Mouse (Mus musculus): ENCODE data around the gene Ccl8. TPM values are rescaled to one million over a fixed set of nuclear protein-coding genes. Genes with fewer than 3 reads are reported as not detected.
A peak's percentile ranks its signal among the peaks of the same experiment; 100 is the strongest.

The Ccl8 gene
- polyA plus RNA-seq (2015; fragmentation: Nextera tagmentation; extraction: Ambion mirVana) = 0.24 and 0.39 TPM in 2 replicates

DNA sequence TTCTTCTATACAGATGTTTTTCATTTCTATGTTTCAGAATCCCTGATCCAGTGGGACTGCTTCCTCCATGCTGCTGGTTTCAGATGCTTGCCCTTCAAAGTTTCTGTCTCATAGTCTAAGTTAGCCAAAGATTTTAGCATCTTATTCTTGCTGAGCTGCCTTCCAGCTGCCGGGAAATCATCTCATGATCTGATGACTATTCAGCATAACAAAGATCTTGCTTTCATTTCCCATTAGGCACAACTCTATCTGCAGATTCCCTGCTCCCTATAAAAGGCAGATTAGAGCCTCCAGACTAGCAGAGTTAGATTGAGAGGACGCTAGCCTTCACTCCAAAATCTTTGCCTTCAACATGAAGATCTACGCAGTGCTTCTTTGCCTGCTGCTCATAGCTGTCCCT is at the start of gene Ccl8:
Gene Ccl8 (plus strand): TSS at position 301 of the 400 bp plus-strand sequence.
- no peak for DNase-seq
- Histone ChIP-seq H3K27me3 (ENCODE audit: insufficient read depth, low read length) (no peaks in the 10 kb centered on the region), H3K36me3 (replicated peaks; ENCODE audit: insufficient read depth, low read length) (no peaks in the 10 kb centered on the region), H3K9ac (replicated peaks) (no peak within 1 kb of the TSS), H3K4me3 (ENCODE audit: low read depth, low read length) (no peak within 1 kb of the TSS), H3K4me2 (ENCODE audit: low read depth, low read length) (no peak within 1 kb of the TSS), H3K27ac (ENCODE audit: low read depth) (no peak within 1 kb of the TSS), H3K9me3 (ENCODE audit: low read length) (no peaks in the 10 kb centered on the region), H3K4me1 (ENCODE audit: insufficient read depth) (no peaks in the 10 kb centered on the region)
- 71% methylated on average over 3 of the region's 3 CpGs for WGBS (ENCODE audit: insufficient replicate concordance)
- TF ChIP-seq CTCF (IDR thresholded peaks at IDR 0.05; ENCODE audit: low read depth) = no peak
- TF ChIP-seq EP300 (IDR thresholded peaks at IDR 0.05; ENCODE audit: low read depth) = no peak
- no peak for ATAC-seq

DNA sequence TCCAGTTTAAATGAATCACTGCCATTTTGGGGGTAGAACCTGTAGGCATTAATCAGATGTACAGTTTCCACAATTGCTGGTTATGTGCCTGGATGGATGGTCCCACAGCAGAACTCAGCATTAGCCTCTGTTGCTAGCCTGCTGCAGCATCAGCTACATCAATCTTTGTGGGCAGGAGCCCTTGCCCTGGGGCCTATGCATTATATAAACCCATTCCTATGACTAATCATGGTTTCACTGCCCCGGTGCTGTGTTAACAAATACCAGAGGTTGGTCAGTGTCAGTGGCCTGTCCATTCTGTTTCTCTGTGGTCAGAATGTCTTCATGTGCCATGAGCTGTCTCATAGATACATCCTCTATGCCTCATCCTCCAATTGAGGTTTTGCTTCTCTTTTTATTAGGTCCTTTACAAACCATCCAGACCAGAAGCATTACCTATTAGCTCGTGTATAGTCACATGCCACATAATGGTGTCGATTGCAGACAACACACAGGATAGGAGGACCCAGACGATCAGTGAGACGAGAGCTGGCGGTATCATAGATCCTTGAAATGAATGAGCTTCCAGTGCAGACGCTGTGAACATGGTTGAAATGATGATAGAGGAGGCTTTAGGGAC is 47.9 kb upstream of the Ccl8 start:
- Histone ChIP-seq H3K4me1 (ENCODE audit: insufficient read depth) (no peaks in the 10 kb centered on the region), H3K4me3 (ENCODE audit: low read depth, low read length) (no peak overlapping the region), H3K27ac (ENCODE audit: low read depth) (no peak overlapping the region), H3K36me3 (replicated peaks; ENCODE audit: insufficient read depth, low read length) (no peaks in the 10 kb centered on the region), H3K9me3 (ENCODE audit: low read length) (no peaks in the 10 kb centered on the region), H3K27me3 (ENCODE audit: insufficient read depth, low read length) (no peaks in the 10 kb centered on the region), H3K9ac (replicated peaks) (no peak overlapping the region), H3K4me2 (ENCODE audit: low read depth, low read length) (no peak overlapping the region)
- ATAC-seq (no peak), DNase-seq (no peak)
- TF ChIP-seq EP300 (IDR thresholded peaks at IDR 0.05; ENCODE audit: low read depth) (no peak), CTCF (IDR thresholded peaks at IDR 0.05; ENCODE audit: low read depth) (no peak)
- WGBS (ENCODE audit: insufficient replicate concordance) = 77% methylated on average over 7 of the region's 7 CpGs

DNA sequence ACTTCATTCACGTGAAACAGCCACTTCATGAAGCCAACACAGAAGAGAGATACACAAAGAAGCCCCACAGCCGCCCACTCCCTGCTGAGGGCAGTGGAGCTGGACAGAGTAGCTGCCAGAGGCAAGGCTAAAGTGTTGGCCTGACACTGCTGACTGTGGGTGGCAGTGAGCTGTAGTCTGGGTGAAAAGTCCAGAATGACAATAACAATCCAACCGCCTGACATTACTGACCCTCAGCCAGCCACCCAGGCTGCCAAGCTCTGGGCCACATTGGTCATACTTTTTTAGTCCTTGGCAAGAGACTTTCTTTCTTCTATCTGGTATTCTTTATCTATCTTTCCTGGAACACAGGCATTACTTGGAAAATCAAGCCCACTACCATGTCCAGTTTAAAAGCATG is 43.9 kb upstream of the Ccl8 start:
- TF ChIP-seq EP300 (IDR thresholded peaks at IDR 0.05; ENCODE audit: low read depth) (no peak), CTCF (IDR thresholded peaks at IDR 0.05; ENCODE audit: low read depth) (no peak)
- no peak overlapping the region for H3K9ac ChIP-seq (replicated peaks)
- H3K27ac ChIP-seq (ENCODE audit: low read depth) = no peak overlapping the region
- no peaks in the 10 kb centered on the region for H3K9me3 ChIP-seq (ENCODE audit: low read length)
- no peak overlapping the region for H3K4me3 ChIP-seq (ENCODE audit: low read depth, low read length)
- DNase-seq = no peak
- no peaks in the 10 kb centered on the region for H3K27me3 ChIP-seq (ENCODE audit: insufficient read depth, low read length)
- WGBS (ENCODE audit: insufficient replicate concordance) = 61% methylated on average over 3 of the region's 3 CpGs
- no peak for ATAC-seq
- no peaks in the 10 kb centered on the region for H3K4me1 ChIP-seq (ENCODE audit: insufficient read depth)
- no peak overlapping the region for H3K4me2 ChIP-seq (ENCODE audit: low read depth, low read length)
- H3K36me3 ChIP-seq (replicated peaks; ENCODE audit: insufficient read depth, low read length) = no peaks in the 10 kb centered on the region

DNA sequence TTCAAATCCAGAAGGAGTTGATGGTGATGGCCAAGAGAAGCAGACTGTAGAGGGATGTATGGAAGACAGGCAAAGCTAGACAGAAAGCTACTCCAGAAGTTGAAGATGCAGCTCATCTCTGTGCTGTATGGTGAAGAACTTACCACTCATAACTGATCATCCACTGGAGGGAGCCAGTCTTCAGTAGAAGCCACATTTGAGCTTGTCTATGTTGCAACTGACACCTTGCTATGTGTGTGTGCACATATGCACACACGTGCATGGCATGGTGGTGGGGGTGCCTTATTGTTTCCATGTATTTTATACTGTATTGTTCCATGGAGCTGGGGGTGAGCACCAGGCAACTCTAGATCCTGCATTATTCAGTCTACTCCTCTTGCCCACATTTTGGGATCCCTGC is 42.6 kb upstream of the Ccl8 start:
- no peak overlapping the region for H3K4me3 ChIP-seq (ENCODE audit: low read depth, low read length)
- DNase-seq (no peak), ATAC-seq (no peak)
- no peak overlapping the region for H3K9ac ChIP-seq (replicated peaks)
- TF ChIP-seq EP300 (IDR thresholded peaks at IDR 0.05; ENCODE audit: low read depth) (no peak), CTCF (IDR thresholded peaks at IDR 0.05; ENCODE audit: low read depth) (peak; percentile 37; the same call in 1 of the 2 replicates)
- H3K36me3 ChIP-seq (replicated peaks; ENCODE audit: insufficient read depth, low read length) = no peaks in the 10 kb centered on the region
- H3K4me1 ChIP-seq (ENCODE audit: insufficient read depth) = no peaks in the 10 kb centered on the region
- no peak overlapping the region for H3K27ac ChIP-seq (ENCODE audit: low read depth)
- no peak overlapping the region for H3K4me2 ChIP-seq (ENCODE audit: low read depth, low read length)
- no peaks in the 10 kb centered on the region for H3K9me3 ChIP-seq (ENCODE audit: low read length)
- H3K27me3 ChIP-seq (ENCODE audit: insufficient read depth, low read length) = no peaks in the 10 kb centered on the region
- 44% methylated on average over 1 of the region's 1 CpGs for WGBS (ENCODE audit: insufficient replicate concordance)

DNA sequence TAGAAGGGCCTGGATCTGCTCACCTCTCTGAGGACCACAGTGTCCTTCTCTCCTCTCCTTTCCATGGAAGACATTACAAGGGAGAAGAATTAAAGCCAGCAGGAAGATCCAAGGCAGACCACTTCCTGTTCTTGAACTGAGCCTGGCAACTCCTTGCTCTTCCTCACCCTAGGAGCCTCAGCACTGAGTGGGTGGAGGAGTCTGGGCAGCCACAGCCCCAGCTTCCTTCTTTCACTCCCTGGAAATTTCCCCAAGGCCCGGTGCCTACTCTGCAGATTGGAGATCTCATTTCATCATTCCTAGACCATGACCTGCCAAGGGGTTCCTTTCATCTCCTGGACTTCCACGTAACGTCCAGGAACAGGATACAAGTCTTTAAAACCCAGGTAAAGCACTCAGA is 42.0 kb upstream of the Ccl8 start:
- H3K27ac ChIP-seq (ENCODE audit: low read depth) = no peak overlapping the region
- WGBS (ENCODE audit: insufficient replicate concordance) = 61% methylated on average over 3 of the region's 3 CpGs

DNA sequence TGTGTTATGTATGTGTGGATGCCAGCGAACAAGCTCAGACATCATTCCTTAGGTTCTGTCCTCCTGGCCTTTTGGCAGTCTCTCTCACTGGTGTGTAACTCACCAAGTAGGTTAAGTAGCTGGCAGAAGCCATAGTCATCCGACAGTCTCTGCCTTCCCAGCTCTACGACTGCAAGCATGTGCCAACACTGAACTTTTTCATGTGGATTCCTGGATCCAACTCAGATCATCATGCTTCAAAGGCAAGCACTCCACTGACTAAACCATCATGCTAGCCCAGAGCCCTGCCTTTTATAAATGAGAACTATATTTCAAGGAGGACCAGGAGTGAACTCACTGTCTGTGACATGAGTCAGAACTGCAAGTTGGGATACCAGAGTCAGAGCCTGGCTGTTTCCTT is 41.3 kb upstream of the Ccl8 start:
- H3K4me1 ChIP-seq (ENCODE audit: insufficient read depth) = no peaks in the 10 kb centered on the region
- H3K27me3 ChIP-seq (ENCODE audit: insufficient read depth, low read length) = no peaks in the 10 kb centered on the region
- no peak overlapping the region for H3K4me3 ChIP-seq (ENCODE audit: low read depth, low read length)
- DNase-seq = no peak
- H3K9ac ChIP-seq (replicated peaks) = no peak overlapping the region
- no peaks in the 10 kb centered on the region for H3K36me3 ChIP-seq (replicated peaks; ENCODE audit: insufficient read depth, low read length)
- no peak for TF ChIP-seq EP300 (IDR thresholded peaks at IDR 0.05; ENCODE audit: low read depth)
- no peak for TF ChIP-seq CTCF (IDR thresholded peaks at IDR 0.05; ENCODE audit: low read depth)
- no peak overlapping the region for H3K27ac ChIP-seq (ENCODE audit: low read depth)
- 83% methylated on average over 3 of the region's 3 CpGs for WGBS (ENCODE audit: insufficient replicate concordance)
- ATAC-seq = no peak
- no peaks in the 10 kb centered on the region for H3K9me3 ChIP-seq (ENCODE audit: low read length)
- H3K4me2 ChIP-seq (ENCODE audit: low read depth, low read length) = no peak overlapping the region

More for the DNA sequence above, 42.0 kb upstream of the Ccl8 start:
- H3K27me3 ChIP-seq (ENCODE audit: insufficient read depth, low read length) = no peaks in the 10 kb centered on the region
- no peak overlapping the region for H3K4me3 ChIP-seq (ENCODE audit: low read depth, low read length)
- H3K9ac ChIP-seq (replicated peaks) = no peak overlapping the region
- ATAC-seq = no peak
- H3K9me3 ChIP-seq (ENCODE audit: low read length) = no peaks in the 10 kb centered on the region
- H3K4me1 ChIP-seq (ENCODE audit: insufficient read depth) = no peaks in the 10 kb centered on the region
- no peak for DNase-seq
- TF ChIP-seq EP300 (IDR thresholded peaks at IDR 0.05; ENCODE audit: low read depth) = no peak
- TF ChIP-seq CTCF (IDR thresholded peaks at IDR 0.05; ENCODE audit: low read depth) = no peak
- no peak overlapping the region for H3K4me2 ChIP-seq (ENCODE audit: low read depth, low read length)
- H3K36me3 ChIP-seq (replicated peaks; ENCODE audit: insufficient read depth, low read length) = no peaks in the 10 kb centered on the region
